Mouse (Mus musculus) MEL (cell line): ENCODE results near the gene Erg.

ENCODE experiments used
- CTCF ChIP-seq, 3 experiments: IDR thresholded peaks in 2 of 3; conservative IDR thresholded peaks in 1 of 3; 2 replicates each; pipeline ENCODE4 v1.5.1; 2011 to 2012; ENCODE audit warnings: low read length in 3 of 3, low read depth in 2 of 3, mild to moderate bottlenecking in 2 of 3, improper control_type of control experiment in 1 of 3, inconsistent platforms in 1 of 3, mixed read lengths in 1 of 3, moderate library complexity in 1 of 3; ENCODE audit not compliant: control insufficient read depth in 1 of 3, insufficient read depth in 1 of 3, poor library complexity in 1 of 3, severe bottlenecking in 1 of 3
- EP300 ChIP-seq, 2 experiments: IDR thresholded peaks; 2 replicates each; pipeline ENCODE4 v1.6.1; 2011; ENCODE audit warnings: improper control_type of control experiment in 2 of 2, low read length in 2 of 2, low read depth in 1 of 2, mild to moderate bottlenecking in 1 of 2
- GATA1 ChIP-seq: IDR thresholded peaks from 2 replicates; pipeline ENCODE4 v1.6.1; 2011; ENCODE audit warnings: low read depth, low read length, improper control_type of control experiment
- HCFC1 ChIP-seq: IDR thresholded peaks from 2 replicates; pipeline ENCODE4 v1.6.1; 2012; ENCODE audit warnings: low read depth, mild to moderate bottlenecking, inconsistent platforms, low read length, improper control_type of control experiment, moderate library complexity
- MYB ChIP-seq: IDR thresholded peaks from 2 replicates; pipeline ENCODE4 v1.6.1; 2011; ENCODE audit warnings: mild to moderate bottlenecking, low read depth, low read length, improper control_type of control experiment
- NRF1 ChIP-seq: IDR thresholded peaks from 2 replicates; pipeline ENCODE4 v1.6.1; 2014; ENCODE audit warnings: low read depth, mild to moderate bottlenecking, inconsistent platforms, low read length, improper control_type of control experiment, moderate library complexity; ENCODE audit not compliant: poor library complexity, insufficient read depth, severe bottlenecking
- POLR2A ChIP-seq, 2 experiments: IDR thresholded peaks; 2 replicates each; pipeline ENCODE4 v1.6.1; 2011 to 2012; ENCODE audit warnings: low read length in 2 of 2, mild to moderate bottlenecking in 2 of 2, control low read depth in 1 of 2, improper control_type of control experiment in 1 of 2, low read depth in 1 of 2, moderate library complexity in 1 of 2; ENCODE audit not compliant: control insufficient read depth in 1 of 2, insufficient read depth in 1 of 2, poor library complexity in 1 of 2
- USF2 ChIP-seq, 2 experiments: IDR thresholded peaks; 2 replicates each; pipeline ENCODE4 v1.6.1; 2011 to 2012; ENCODE audit warnings: improper control_type of control experiment in 2 of 2, low read length in 2 of 2, borderline replicate concordance in 1 of 2, inconsistent platforms in 1 of 2, low read depth in 1 of 2, mild to moderate bottlenecking in 1 of 2; ENCODE audit not compliant: insufficient read depth in 1 of 2
- ZC3H11A ChIP-seq: IDR thresholded peaks from 2 replicates; pipeline ENCODE4 v1.6.1; 2012; ENCODE audit warnings: low read depth, mild to moderate bottlenecking, inconsistent platforms, low read length, improper control_type of control experiment

GRCm38 (mm10) chr16:95544753-95545152 is 41.6 kb downstream of the Erg start:
- TF ChIP-seq CTCF (IDR thresholded peaks at IDR 0.05 in 2 of 3, conservative IDR thresholded peaks at IDR 0.05 in 1 of 3; ENCODE audit: control insufficient read depth in 1 of 3, insufficient read depth in 1 of 3, low read depth in 2 of 3, low read length in 3 of 3, poor library complexity in 1 of 3, severe bottlenecking in 1 of 3): no peak
- TF ChIP-seq ZC3H11A: no peak
- TF ChIP-seq MYB: no peak
- TF ChIP-seq GATA1: no peak
- no peak for TF ChIP-seq POLR2A (IDR thresholded peaks at IDR 0.05; ENCODE audit: control insufficient read depth in 1 of 2, insufficient read depth in 1 of 2, low read depth in 1 of 2, low read length in 2 of 2, poor library complexity in 1 of 2)
- TF ChIP-seq NRF1: no peak
- TF ChIP-seq HCFC1: no peak
- TF ChIP-seq EP300 (IDR thresholded peaks at IDR 0.05; ENCODE audit: low read depth in 1 of 2, low read length in 2 of 2): no peak
- TF ChIP-seq USF2 (IDR thresholded peaks at IDR 0.05; ENCODE audit: borderline replicate concordance in 1 of 2, insufficient read depth in 1 of 2, low read depth in 1 of 2, low read length in 2 of 2): no peak
